Mouse (Mus musculus): Measurements from ENCODE around the gene Rnf225. TPM values are rescaled to one million over a fixed set of nuclear protein-coding genes. Genes with fewer than 3 reads are reported as not detected.

The Rnf225 gene
- polyA plus RNA-seq, 1 experiment: 7.0 TPM

- WGBS: 44% methylated on average over 3 of the region's 3 CpGs
- H3K4me1 ChIP-seq (ENCODE audit: control insufficient read depth, insufficient read depth, low read length): peaks cover 6% of the 10 kb centered on the region; the same call in 1 of the 2 replicates
- DNase-seq: no peak
- no peak overlapping the region for H3K4me3 ChIP-seq (replicated peaks; ENCODE audit: extremely low read depth, low read depth, low read length)
- no peak for TF ChIP-seq POLR2A (IDR thresholded peaks at IDR 0.05; ENCODE audit: borderline replicate concordance, extremely low read depth, low read depth, low read length)
- TF ChIP-seq CTCF (IDR thresholded peaks at IDR 0.05; ENCODE audit: insufficient read depth, low read length): no peak
These were observed 27.7 kb downstream of the Rnf225 start for GRCm38 (mm10) chr7:12954896-12955295.

- Histone ChIP-seq H3K4me1 (ENCODE audit: control insufficient read depth, insufficient read depth, low read length) (no peaks in the 10 kb centered on the region), H3K4me3 (replicated peaks; ENCODE audit: extremely low read depth, low read depth, low read length) (no peak overlapping the region)
- WGBS: 62% methylated on average over 5 of the region's 5 CpGs
- no peak for DNase-seq
- TF ChIP-seq CTCF (IDR thresholded peaks at IDR 0.05; ENCODE audit: insufficient read depth, low read length) (no peak), POLR2A (IDR thresholded peaks at IDR 0.05; ENCODE audit: borderline replicate concordance, extremely low read depth, low read depth, low read length) (no peak)
These were observed 30.3 kb downstream of the Rnf225 start for GRCm38 (mm10) chr7:12957511-12957910.

- TF ChIP-seq CTCF (IDR thresholded peaks at IDR 0.05; ENCODE audit: insufficient read depth, low read length) (no peak), POLR2A (IDR thresholded peaks at IDR 0.05; ENCODE audit: borderline replicate concordance, extremely low read depth, low read depth, low read length) (no peak)
- 75% methylated on average over 4 of the region's 4 CpGs for WGBS
- H3K4me1 ChIP-seq (ENCODE audit: control insufficient read depth, insufficient read depth, low read length): no peaks in the 10 kb centered on the region
- no peak for DNase-seq
- H3K4me3 ChIP-seq (replicated peaks; ENCODE audit: extremely low read depth, low read depth, low read length): no peak overlapping the region
These were observed 31.7 kb downstream of the Rnf225 start for GRCm38 (mm10) chr7:12958948-12959347.

GRCm38 (mm10) chr7:12959718-12960117 is 32.5 kb downstream of the Rnf225 start:
- 52% methylated on average over 4 of the region's 4 CpGs for WGBS
- DNase-seq: no peak
- H3K4me1 ChIP-seq (ENCODE audit: control insufficient read depth, insufficient read depth, low read length): no peaks in the 10 kb centered on the region
- H3K4me3 ChIP-seq (replicated peaks; ENCODE audit: extremely low read depth, low read depth, low read length): no peak overlapping the region
- TF ChIP-seq CTCF (IDR thresholded peaks at IDR 0.05; ENCODE audit: insufficient read depth, low read length): no peak
- no peak for TF ChIP-seq POLR2A (IDR thresholded peaks at IDR 0.05; ENCODE audit: borderline replicate concordance, extremely low read depth, low read depth, low read length)

- peak; percentile 28 for DNase-seq
- peak; percentile 80; the same call in 1 of the 2 replicates for TF ChIP-seq POLR2A (IDR thresholded peaks at IDR 0.05; ENCODE audit: borderline replicate concordance, extremely low read depth, low read depth, low read length)
- no peak for TF ChIP-seq CTCF (IDR thresholded peaks at IDR 0.05; ENCODE audit: insufficient read depth, low read length)
- H3K4me1 ChIP-seq (ENCODE audit: control insufficient read depth, insufficient read depth, low read length): peaks cover 5% of the 10 kb centered on the region; the same call in 1 of the 2 replicates
- peak overlapping the region; percentile 77 for H3K4me3 ChIP-seq (replicated peaks; ENCODE audit: extremely low read depth, low read depth, low read length)
- WGBS: under 1% methylated on average over 29 of the region's 29 CpGs
These were observed 34.4 kb downstream of the Rnf225 start for GRCm38 (mm10) chr7:12961511-12962141.

- Histone ChIP-seq H3K4me3 (replicated peaks; ENCODE audit: extremely low read depth, low read depth, low read length) (peak within 1 kb of the TSS; percentile 73), H3K4me1 (ENCODE audit: control insufficient read depth, insufficient read depth, low read length) (peaks cover 6% of the 10 kb centered on the region; the same call in 1 of the 2 replicates)
- TF ChIP-seq POLR2A (IDR thresholded peaks at IDR 0.05; ENCODE audit: borderline replicate concordance, extremely low read depth, low read depth, low read length) (peak; percentile 77), CTCF (IDR thresholded peaks at IDR 0.05; ENCODE audit: insufficient read depth, low read length) (no peak)
- DNase-seq: peak; percentile 88
- WGBS: under 1% methylated on average over 23 of the region's 23 CpGs
These were observed 38.5 kb downstream of the Rnf225 start, which contains the start of gene Zfp324 for GRCm38 (mm10) chr7:12965678-12966091. Gene Zfp324, plus strand, starts transcription at chr7:12965838.

GRCm38 (mm10) chr7:12966104-12966845 is 39.1 kb downstream of the Rnf225 start:
- 1% methylated on average over 29 of the region's 29 CpGs for WGBS
- no peak for TF ChIP-seq CTCF (IDR thresholded peaks at IDR 0.05; ENCODE audit: insufficient read depth, low read length)
- no peak for TF ChIP-seq POLR2A (IDR thresholded peaks at IDR 0.05; ENCODE audit: borderline replicate concordance, extremely low read depth, low read depth, low read length)
- DNase-seq: peak; percentile 74
- H3K4me1 ChIP-seq (ENCODE audit: control insufficient read depth, insufficient read depth, low read length): peaks cover 6% of the 10 kb centered on the region; the same call in 1 of the 2 replicates
- H3K4me3 ChIP-seq (replicated peaks; ENCODE audit: extremely low read depth, low read depth, low read length): peak overlapping the region; percentile 73

GRCm38 (mm10) chr7:12970906-12971305 is 43.7 kb downstream of the Rnf225 start:
- Histone ChIP-seq H3K4me1 (ENCODE audit: control insufficient read depth, insufficient read depth, low read length) (peaks cover 3% of the 10 kb centered on the region; the same call in 1 of the 2 replicates), H3K4me3 (replicated peaks; ENCODE audit: extremely low read depth, low read depth, low read length) (no peak overlapping the region)
- 95% methylated on average over 25 of the region's 25 CpGs for WGBS
- DNase-seq: no peak
- TF ChIP-seq POLR2A (IDR thresholded peaks at IDR 0.05; ENCODE audit: borderline replicate concordance, extremely low read depth, low read depth, low read length): no peak
- TF ChIP-seq CTCF (IDR thresholded peaks at IDR 0.05; ENCODE audit: insufficient read depth, low read length): no peak

GRCm38 (mm10) chr7:12977682-12978389 is 50.6 kb downstream of the Rnf225 start, which contains the start of gene Zfp446:
Gene Zfp446, plus strand, starts transcription at chr7:12977848.
- TF ChIP-seq CTCF (IDR thresholded peaks at IDR 0.05; ENCODE audit: insufficient read depth, low read length): no peak
- peak; percentile 82 for TF ChIP-seq POLR2A (IDR thresholded peaks at IDR 0.05; ENCODE audit: borderline replicate concordance, extremely low read depth, low read depth, low read length)
- H3K4me1 ChIP-seq (ENCODE audit: control insufficient read depth, insufficient read depth, low read length): peaks cover 6% of the 10 kb centered on the region
- WGBS: under 1% methylated on average over 49 of the region's 49 CpGs
- peak within 1 kb of the TSS; percentile 87 for H3K4me3 ChIP-seq (replicated peaks; ENCODE audit: extremely low read depth, low read depth, low read length)
- peak; percentile 98 for DNase-seq

All from lung, adult 2 months (tissue).